Mouse (Mus musculus) small intestine, adult 2 months (tissue): Measurements from ENCODE around the gene Cdh13. TPM values are rescaled to one million over a fixed set of nuclear protein-coding genes. Genes with fewer than 3 reads are reported as not detected.

Experiments
- H3K27ac ChIP-seq: fragments of 200-500 bp; 2 replicates; pipeline ENCODE4 v1.5.1; 2012; ENCODE audit warnings: low read depth, low read length, control low read depth, inconsistent platforms; ENCODE audit not compliant: insufficient read depth
- H3K27me3 ChIP-seq: fragments of 200-500 bp; 2 replicates; pipeline ENCODE4 v1.6.1; 2012; ENCODE audit warnings: mild to moderate bottlenecking, moderate library complexity, low read length, inconsistent platforms; ENCODE audit not compliant: control insufficient read depth, insufficient read depth
- H3K36me3 ChIP-seq: fragments of 200-500 bp; 2 replicates; pipeline ENCODE4 v1.6.1; 2012; ENCODE audit warnings: mild to moderate bottlenecking, low read length, control low read depth, inconsistent platforms; ENCODE audit not compliant: control insufficient read depth, insufficient read depth
- H3K4me1 ChIP-seq: fragments of 200-500 bp; 2 replicates; pipeline ENCODE4 v1.6.1; 2012; ENCODE audit warnings: low read length, inconsistent platforms, mixed read lengths; ENCODE audit not compliant: control insufficient read depth, insufficient read depth, insufficient read length
- H3K4me3 ChIP-seq: fragments of 200-500 bp; 2 replicates; pipeline ENCODE4 v1.5.1; 2012; ENCODE audit warnings: low read depth, mild to moderate bottlenecking, control low read depth, inconsistent platforms, low read length, moderate library complexity
- CTCF ChIP-seq: fragments of 200-500 bp; IDR thresholded peaks from 2 replicates; pipeline ENCODE4 v1.5.1; 2012; ENCODE audit warnings: low read depth, mild to moderate bottlenecking, control low read depth, inconsistent platforms, low read length, moderate library complexity, mixed read lengths; ENCODE audit not compliant: insufficient replicate concordance, insufficient read length; ENCODE audit errors: extremely low read depth
- POLR2A ChIP-seq: fragments of 200-500 bp; IDR thresholded peaks from 2 replicates; pipeline ENCODE4 v1.6.1; 2012; ENCODE audit warnings: low read depth, mild to moderate bottlenecking, control low read depth, inconsistent platforms, low read length, moderate library complexity
- WGBS: fragments of 180-500 bp; shearing (Covaris S2); methylation state at CpG from one replicate; pipeline ENCODE4 v1.1.7; 2018; 5-methylcytosine and 5-hydroxymethylcytosine counted together
- polyA plus RNA-seq: library from polyadenylated mRNA; depleted of rRNA; stranded (reverse); fragments of >200 nt; gene quantifications from 2 replicates; pipeline ENCODE4 v1.2.3, GENCODE M21; 2012

Gene Cdh13
- polyA plus RNA-seq, 1 experiment = 4.6 TPM

DNA sequence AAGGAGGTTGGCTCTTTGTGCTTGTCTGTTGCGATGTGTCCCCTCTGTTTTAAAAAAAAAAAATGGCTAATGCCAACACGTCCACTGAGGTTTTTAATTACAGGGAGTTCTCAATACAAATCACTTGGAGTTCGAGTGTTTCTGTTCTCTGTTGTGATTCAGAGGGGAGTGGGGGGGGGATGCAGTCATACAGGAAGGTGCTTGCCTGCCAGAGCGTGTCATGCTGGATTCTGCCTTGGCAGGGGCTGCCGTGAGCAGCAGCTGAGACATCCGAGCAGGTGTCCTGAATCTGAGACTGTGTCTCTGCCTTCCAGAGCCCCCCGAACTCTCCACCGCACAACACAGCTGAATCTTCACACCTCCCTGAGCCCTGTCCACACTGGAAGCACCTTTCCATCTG, 318.5 kb downstream of the Cdh13 start:
- WGBS = 73% methylated on average over 8 of the region's 8 CpGs
- H3K27me3 ChIP-seq = no peaks in the 10 kb centered on the region
- H3K27ac ChIP-seq = no peak overlapping the region
- TF ChIP-seq POLR2A (no peak), CTCF (no peak)
- no peaks in the 10 kb centered on the region for H3K36me3 ChIP-seq
- H3K4me3 ChIP-seq = no peak overlapping the region
- no peaks in the 10 kb centered on the region for H3K4me1 ChIP-seq

DNA sequence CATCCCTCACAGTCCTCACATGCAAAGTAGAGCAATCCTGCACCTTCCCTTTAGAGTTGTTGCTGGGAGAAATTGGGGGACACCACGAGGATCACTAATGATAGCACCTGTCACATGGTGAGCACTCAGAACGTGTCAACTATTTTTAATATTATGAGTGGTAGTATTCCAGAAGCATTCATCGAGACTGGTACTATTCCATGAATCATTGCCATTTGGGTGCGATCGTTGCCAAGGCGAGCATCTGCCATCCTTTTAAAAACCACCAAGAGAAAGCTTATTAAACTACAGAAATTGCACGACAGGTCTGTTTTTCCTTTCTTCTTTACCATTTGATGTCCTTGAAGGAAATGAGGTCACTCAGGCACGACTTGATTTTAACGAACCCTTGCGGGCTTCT, 328.0 kb downstream of the Cdh13 start:
- no peak overlapping the region for H3K4me3 ChIP-seq
- H3K4me1 ChIP-seq = no peaks in the 10 kb centered on the region
- 89% methylated on average over 10 of the region's 10 CpGs for WGBS
- H3K27ac ChIP-seq = no peak overlapping the region
- H3K36me3 ChIP-seq = no peaks in the 10 kb centered on the region
- H3K27me3 ChIP-seq = no peaks in the 10 kb centered on the region
- TF ChIP-seq CTCF = no peak
- no peak for TF ChIP-seq POLR2A

DNA sequence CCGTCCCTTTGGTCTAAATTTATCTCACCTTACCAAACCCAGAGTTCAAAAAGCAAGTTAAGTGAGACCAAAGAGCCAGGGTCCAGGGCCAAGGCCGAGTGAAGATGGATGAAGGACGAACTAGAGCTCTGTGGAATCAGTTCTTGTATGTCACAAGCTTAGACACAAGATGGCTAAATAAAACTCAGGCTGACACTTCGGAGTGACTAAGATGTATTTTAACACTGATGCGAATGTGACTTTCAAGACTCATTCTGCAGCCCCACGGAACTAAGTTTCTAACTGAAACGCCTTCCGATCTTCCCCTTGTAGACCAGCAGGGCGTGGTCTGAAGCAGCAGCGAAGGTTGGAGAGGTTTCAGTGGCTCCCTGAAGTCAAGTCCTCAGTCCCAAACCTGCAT, 334.7 kb downstream of the Cdh13 start:
- TF ChIP-seq POLR2A (no peak), CTCF (no peak)
- H3K27me3 ChIP-seq = no peaks in the 10 kb centered on the region
- WGBS = 88% methylated on average over 10 of the region's 10 CpGs
- no peak overlapping the region for H3K27ac ChIP-seq
- no peak overlapping the region for H3K4me3 ChIP-seq
- no peaks in the 10 kb centered on the region for H3K36me3 ChIP-seq
- H3K4me1 ChIP-seq = no peaks in the 10 kb centered on the region

DNA sequence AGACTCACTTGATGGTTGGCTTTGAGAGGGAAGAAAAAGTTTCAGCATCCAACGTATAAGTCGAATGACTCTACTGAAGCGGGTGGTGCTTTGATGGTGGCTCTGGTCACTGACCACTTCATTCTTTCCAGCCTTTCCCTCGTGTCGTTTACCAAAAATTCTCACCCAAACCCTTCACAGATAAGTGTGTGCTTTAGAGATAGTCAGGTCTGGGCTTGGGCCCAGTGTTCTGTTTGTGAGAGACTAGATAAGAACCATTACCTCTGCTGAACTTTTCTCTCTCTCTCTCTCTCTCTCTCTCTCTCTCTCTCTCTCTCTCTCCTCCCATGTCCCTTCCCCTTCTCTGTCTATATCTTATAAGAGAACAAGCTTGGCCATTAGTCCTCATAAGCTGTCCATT, 342.9 kb downstream of the Cdh13 start:
- Histone ChIP-seq H3K36me3 (no peaks in the 10 kb centered on the region), H3K27ac (no peak overlapping the region), H3K27me3 (no peaks in the 10 kb centered on the region), H3K4me3 (no peak overlapping the region), H3K4me1 (no peaks in the 10 kb centered on the region)
- WGBS = 75% methylated on average over 5 of the region's 5 CpGs
- TF ChIP-seq CTCF (no peak), POLR2A (no peak)

DNA sequence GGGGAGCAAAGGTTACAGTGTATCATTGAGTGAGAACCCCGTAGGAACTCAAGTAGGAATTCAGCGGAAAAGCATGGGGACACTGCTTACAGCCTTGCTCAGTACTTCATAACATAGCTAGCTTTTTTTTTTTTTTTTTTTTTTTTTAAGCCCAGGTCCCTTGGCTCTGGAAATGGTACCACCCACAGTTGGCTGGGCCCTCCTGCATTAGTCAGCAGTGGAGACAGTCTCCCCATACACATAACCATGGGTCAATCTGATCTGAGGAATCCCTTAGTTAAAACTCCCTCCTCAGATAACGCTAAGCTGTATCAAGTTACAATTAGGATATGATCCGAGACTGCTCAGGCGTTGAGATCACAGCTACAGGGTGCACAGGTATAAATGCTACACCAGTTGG, 344.2 kb downstream of the Cdh13 start:
- H3K4me1 ChIP-seq = no peaks in the 10 kb centered on the region
- H3K27ac ChIP-seq = no peak overlapping the region
- H3K36me3 ChIP-seq = no peaks in the 10 kb centered on the region
- no peak overlapping the region for H3K4me3 ChIP-seq
- H3K27me3 ChIP-seq = no peaks in the 10 kb centered on the region
- TF ChIP-seq POLR2A (no peak), CTCF (no peak)
- 75% methylated on average over 5 of the region's 5 CpGs for WGBS

DNA sequence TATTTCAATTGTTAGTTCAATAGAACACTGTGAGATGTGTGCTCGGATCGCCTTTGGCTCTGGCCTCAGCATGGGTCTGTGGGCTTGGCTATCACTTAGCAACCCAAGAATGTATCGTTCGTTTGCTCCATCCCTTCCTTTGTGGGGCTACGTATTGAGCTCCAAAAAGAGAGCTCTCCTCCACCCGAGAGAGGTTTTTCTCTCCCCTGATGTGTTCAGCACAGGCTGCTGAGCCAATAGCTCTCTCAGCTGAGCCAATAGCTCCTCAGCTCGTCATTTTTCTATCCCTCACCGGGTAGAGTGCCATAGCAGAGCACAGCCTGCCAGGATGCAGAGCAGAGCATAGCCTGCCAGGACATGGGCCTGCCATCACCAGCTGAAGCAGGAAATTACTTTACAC, 345.2 kb downstream of the Cdh13 start:
- H3K36me3 ChIP-seq = no peaks in the 10 kb centered on the region
- no peaks in the 10 kb centered on the region for H3K4me1 ChIP-seq
- H3K27ac ChIP-seq = no peak overlapping the region
- H3K27me3 ChIP-seq = no peaks in the 10 kb centered on the region
- H3K4me3 ChIP-seq = no peak overlapping the region
- WGBS = 47% methylated on average over 8 of the region's 8 CpGs
- TF ChIP-seq CTCF (no peak), POLR2A (no peak)

DNA sequence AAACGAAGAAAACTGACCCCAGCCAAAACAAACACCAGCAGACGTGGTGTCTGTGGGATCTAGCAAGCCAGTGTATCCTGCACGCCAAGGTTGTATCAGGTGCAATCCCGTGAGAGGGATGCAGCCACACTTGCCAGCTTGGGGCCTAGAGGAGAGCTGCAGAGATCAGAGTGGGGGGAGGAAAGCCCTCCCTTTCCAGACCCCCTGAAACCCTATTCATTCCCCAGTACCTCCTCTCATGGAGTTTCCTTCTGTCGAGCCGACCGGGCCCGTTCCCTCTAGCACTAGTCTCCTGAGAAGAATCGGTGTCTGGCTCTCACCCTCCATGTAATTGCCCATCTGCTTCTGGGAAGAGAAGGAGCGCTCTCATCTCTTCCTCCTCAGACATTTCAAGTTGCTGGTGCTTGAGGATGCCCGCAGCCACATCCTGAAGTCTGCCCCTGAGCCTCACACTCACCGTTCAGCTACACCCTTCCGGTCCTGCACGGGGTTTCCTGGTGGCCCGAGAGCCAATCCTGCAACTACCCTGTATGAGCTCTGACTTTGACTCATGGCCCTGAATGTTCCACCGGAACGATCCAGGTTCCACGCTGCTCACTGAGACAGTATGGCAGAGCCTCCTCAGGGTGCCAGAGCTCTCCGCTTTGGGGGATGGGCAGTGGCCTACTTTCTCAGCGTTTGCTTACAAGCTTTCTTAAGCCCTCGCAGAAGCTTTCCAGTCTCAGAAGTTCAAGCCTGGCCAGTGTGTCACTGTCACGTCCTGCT, 351.9 kb downstream of the Cdh13 start:
- 73% methylated on average over 22 of the region's 22 CpGs for WGBS
- Histone ChIP-seq H3K27ac (no peak overlapping the region), H3K4me1 (no peaks in the 10 kb centered on the region), H3K4me3 (no peak overlapping the region), H3K27me3 (no peaks in the 10 kb centered on the region), H3K36me3 (no peaks in the 10 kb centered on the region)
- TF ChIP-seq POLR2A (no peak), CTCF (no peak)

DNA sequence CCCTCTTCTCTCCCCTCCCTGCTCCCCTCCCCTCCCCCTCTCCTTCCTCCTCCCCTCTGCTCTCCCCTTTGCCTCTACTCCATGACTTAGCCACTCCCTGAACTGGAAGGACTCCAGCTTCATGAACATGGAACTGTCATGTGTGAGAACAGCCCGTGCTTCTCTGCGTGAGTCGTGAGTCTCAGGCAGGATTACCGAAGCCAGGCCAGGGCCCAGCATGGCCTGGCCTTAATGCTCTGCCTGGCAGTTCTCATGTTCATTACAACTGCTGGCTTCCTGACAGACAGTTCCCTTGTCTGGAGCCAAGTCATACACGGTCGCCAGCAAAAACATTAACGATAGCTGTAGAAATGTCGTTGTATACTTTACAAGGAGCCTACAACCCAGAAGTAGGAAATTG, 356.1 kb downstream of the Cdh13 start:
- Histone ChIP-seq H3K4me1 (no peaks in the 10 kb centered on the region), H3K36me3 (no peaks in the 10 kb centered on the region), H3K27me3 (no peaks in the 10 kb centered on the region), H3K27ac (no peak overlapping the region), H3K4me3 (no peak overlapping the region)
- WGBS = 83% methylated on average over 8 of the region's 8 CpGs
- TF ChIP-seq CTCF = no peak
- TF ChIP-seq POLR2A = no peak
